Mouse (Mus musculus): ENCODE measurements around the gene Gm49398.

The Gm49398 gene

GRCm38 (mm10) chr13:61288739-61289138 lies at the start of gene Gm49398:
Gm49398 (minus strand) TSS chr13:61288839.
- DNase-seq (ENCODE audit: low read depth, low spot score), result no peak

GRCm38 (mm10) chr13:61255258-61255657 lies 33.4 kb downstream of the Gm49398 start, which contains the start of gene Cts8:
Cts8 (minus strand) TSS chr13:61255358.
- DNase-seq (ENCODE audit: low read depth, low spot score), result no peak

- DNase-seq (ENCODE audit: low read depth, low spot score), result peak; percentile 71
These were observed 47.3 kb downstream of the Gm49398 start for GRCm38 (mm10) chr13:61241076-61241947.

GRCm38 (mm10) chr13:61203310-61203709 lies 85.3 kb downstream of the Gm49398 start, which contains the start of gene Cts6:
Cts6 (minus strand) TSS chr13:61203410.
- no peak for DNase-seq (ENCODE audit: low read depth, low spot score)

All from mesoderm, embryonic 11.5 days (tissue).